Mouse (Mus musculus): ENCODE data around the gene Ankrd11. TPM values are rescaled to one million over a fixed set of nuclear protein-coding genes. Genes with fewer than 3 reads are reported as not detected.

Gene Ankrd11
- total RNA-seq, 2 experiments from 2014 or later: 63.7 to 73.0 TPM

GRCm38 (mm10) chr8:122917531-122918392 lies 124.3 kb downstream of the Ankrd11 start:
- DNase-seq (ENCODE audit: low spot score): peak; percentile 23
- intact Hi-C loops (cut with DNase I): no loop called here

- DNase-seq (ENCODE audit: low spot score): no peak
- intact Hi-C loops (cut with DNase I): no loop called here
Observed at GRCm38 (mm10) chr8:122916766-122917165, 125.3 kb downstream of the Ankrd11 start.

GRCm38 (mm10) chr8:122912871-122913270 lies 129.2 kb downstream of the Ankrd11 start:
- intact Hi-C loops (cut with DNase I): no loop called here
- no peak for DNase-seq (ENCODE audit: low spot score)

- no peak for DNase-seq (ENCODE audit: low spot score)
- intact Hi-C loops (cut with DNase I): no loop called here
Observed at GRCm38 (mm10) chr8:122912150-122912549, 129.9 kb downstream of the Ankrd11 start.

GRCm38 (mm10) chr8:122906463-122907021 lies 135.5 kb downstream of the Ankrd11 start:
- DNase-seq (ENCODE audit: low spot score): peak; percentile 88
- intact Hi-C loops (cut with DNase I): loop anchor here (1.0 to 10.0 kb wide), 4 partner anchors 136 to 298 kb away; partner anchors contain the start of gene Ankrd11

- intact Hi-C loops (cut with DNase I): loop anchor here (10.0 kb wide), 1 partner anchor 299 kb away; no protein-coding TSS in a partner anchor
- DNase-seq (ENCODE audit: low spot score): no peak
Observed at GRCm38 (mm10) chr8:122905346-122905745, 136.7 kb downstream of the Ankrd11 start.

GRCm38 (mm10) chr8:122904496-122904895 lies 137.6 kb downstream of the Ankrd11 start:
- DNase-seq (ENCODE audit: low spot score): no peak
- intact Hi-C loops (cut with DNase I): loop anchor here (10.0 kb wide), 1 partner anchor 300 kb away; no protein-coding TSS in a partner anchor

GRCm38 (mm10) chr8:122903002-122903401 lies 139.1 kb downstream of the Ankrd11 start:
- intact Hi-C loops (cut with DNase I): loop anchor here (10.0 kb wide), 1 partner anchor 302 kb away; no protein-coding TSS in a partner anchor
- DNase-seq (ENCODE audit: low spot score): no peak

- intact Hi-C loops (cut with DNase I): loop anchor here (10.0 kb wide), 1 partner anchor 302 kb away; no protein-coding TSS in a partner anchor
- DNase-seq (ENCODE audit: low spot score): no peak
Observed at GRCm38 (mm10) chr8:122902581-122902980, 139.5 kb downstream of the Ankrd11 start.

- no peak for DNase-seq (ENCODE audit: low spot score)
- intact Hi-C loops (cut with DNase I): loop anchor here (10.0 kb wide), 1 partner anchor 303 kb away; no protein-coding TSS in a partner anchor
Observed at GRCm38 (mm10) chr8:122901892-122902515, 140.1 kb downstream of the Ankrd11 start.

- intact Hi-C loops (cut with DNase I): loop anchor here (10.0 kb wide), 1 partner anchor 303 kb away; no protein-coding TSS in a partner anchor
- no peak for DNase-seq (ENCODE audit: low spot score)
Observed at GRCm38 (mm10) chr8:122901476-122901875, 140.6 kb downstream of the Ankrd11 start.

GRCm38 (mm10) chr8:122899085-122899484 lies 143.0 kb downstream of the Ankrd11 start:
- no peak for DNase-seq (ENCODE audit: low spot score)
- intact Hi-C loops (cut with DNase I): no loop called here

- intact Hi-C loops (cut with DNase I): no loop called here
- no peak for DNase-seq (ENCODE audit: low spot score)
Observed at GRCm38 (mm10) chr8:122898473-122898872, 143.6 kb downstream of the Ankrd11 start.

- intact Hi-C loops (cut with DNase I): no loop called here
Observed at GRCm38 (mm10) chr8:122898018-122898417, 144.1 kb downstream of the Ankrd11 start.

GRCm38 (mm10) chr8:122897200-122897599 lies 144.9 kb downstream of the Ankrd11 start:
- intact Hi-C loops (cut with DNase I): no loop called here
- DNase-seq (ENCODE audit: low spot score): no peak

More at GRCm38 (mm10) chr8:122898018-122898417, 144.1 kb downstream of the Ankrd11 start:
- DNase-seq (ENCODE audit: low spot score): no peak

GRCm38 (mm10) chr8:122896317-122896716 lies 145.8 kb downstream of the Ankrd11 start:
- DNase-seq (ENCODE audit: low spot score): no peak
- intact Hi-C loops (cut with DNase I): no loop called here

GRCm38 (mm10) chr8:122893451-122893850 lies 148.6 kb downstream of the Ankrd11 start:
- no peak for DNase-seq (ENCODE audit: low spot score)
- intact Hi-C loops (cut with DNase I): no loop called here

GRCm38 (mm10) chr8:122891440-122891839 lies 150.6 kb downstream of the Ankrd11 start:
- intact Hi-C loops (cut with DNase I): no loop called here
- DNase-seq (ENCODE audit: low spot score): no peak

GRCm38 (mm10) chr8:122883671-122884070 lies 158.4 kb downstream of the Ankrd11 start:
- intact Hi-C loops (cut with DNase I): no loop called here
- DNase-seq (ENCODE audit: low spot score): no peak

GRCm38 (mm10) chr8:122880302-122880701 lies 161.8 kb downstream of the Ankrd11 start:
- intact Hi-C loops (cut with DNase I): no loop called here
- no peak for DNase-seq (ENCODE audit: low spot score)

Data from heart, postnatal 25 days (tissue).